Mouse (Mus musculus): ENCODE measurements around the gene Prokr2.

DNA sequence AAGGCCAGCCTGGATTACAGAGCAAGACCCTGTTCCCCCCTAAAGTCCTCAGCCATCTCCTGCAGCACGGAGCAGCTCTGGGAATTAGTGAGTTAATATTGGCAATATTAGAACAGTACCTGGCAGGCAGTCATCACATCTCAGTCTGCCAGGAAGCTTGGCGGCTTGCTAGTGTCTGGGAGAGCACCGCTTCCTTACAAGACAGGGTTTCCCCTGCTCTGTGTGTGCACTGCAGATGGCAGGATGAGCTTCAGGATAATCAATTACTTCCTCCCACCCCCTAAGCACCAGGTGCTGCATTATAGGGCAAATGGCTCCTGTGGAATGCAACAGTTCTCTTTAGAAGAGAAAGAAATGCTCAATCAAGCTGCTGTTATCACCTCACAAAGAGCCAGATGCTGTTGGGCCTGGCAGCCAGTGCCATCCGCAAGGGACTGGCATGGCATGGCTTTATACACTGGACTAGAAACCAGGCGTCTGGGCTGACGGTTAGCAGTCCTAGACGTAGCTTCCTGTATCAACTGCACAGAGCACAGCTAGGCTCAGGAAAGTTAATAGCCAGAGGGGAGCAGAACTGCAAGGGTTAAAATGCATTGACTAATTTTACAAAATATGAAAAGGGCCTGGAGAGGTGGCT, 38.3 kb upstream of the Prokr2 start:
- TF ChIP-seq CTCF (IDR thresholded peaks at IDR 0.05; ENCODE audit: low read depth) (no peak), EP300 (optimal IDR thresholded peaks at IDR 0.05) (no peak)
